Mouse (Mus musculus) neural tube, embryonic 12.5 days (tissue): ENCODE measurements around the gene Ccser2. TPM values are rescaled to one million over a fixed set of nuclear protein-coding genes. Genes with fewer than 3 reads are reported as not detected.

Experiments
- ATAC-seq: fragments of 200-750 bp; cut with Nextera tagmentation; 2 replicates; pipeline ENCODE4 v1.8.0; 2017; ENCODE audit warnings: low read depth, mild to moderate bottlenecking, moderate TSS enrichment, moderate library complexity; ENCODE audit not compliant: low FRiP score
- H3K27ac ChIP-seq: fragments of 300-500 bp; sonication (generic); 2 replicates; pipeline ENCODE4 v1.5.1; 2016
- H3K27me3 ChIP-seq: fragments of 300-500 bp; sonication (generic); replicated peaks from 2 replicates; pipeline ENCODE4 v1.6.1; 2016; ENCODE audit warnings: mild to moderate bottlenecking
- H3K36me3 ChIP-seq: fragments of 300-500 bp; sonication (generic); 2 replicates; pipeline ENCODE4 v1.6.1; 2016; ENCODE audit warnings: mild to moderate bottlenecking
- H3K4me1 ChIP-seq: fragments of 300-500 bp; sonication (generic); 2 replicates; pipeline ENCODE4 v1.6.1; 2016
- H3K4me2 ChIP-seq: fragments of 300-500 bp; sonication (generic); replicated peaks from 2 replicates; pipeline ENCODE4 v1.6.1; 2016; ENCODE audit warnings: mild to moderate bottlenecking
- H3K4me3 ChIP-seq: fragments of 300-500 bp; sonication (generic); 2 replicates; pipeline ENCODE4 v1.5.1; 2016
- H3K9ac ChIP-seq: fragments of 300-500 bp; sonication (generic); 2 replicates; pipeline ENCODE4 v1.6.1; 2016; ENCODE audit warnings: mild to moderate bottlenecking
- H3K9me3 ChIP-seq: fragments of 300-500 bp; sonication (generic); 2 replicates; pipeline ENCODE4 v1.6.1; 2016; ENCODE audit warnings: mild to moderate bottlenecking
- WGBS: fragments of 180-500 bp; shearing (Covaris S2); methylation state at CpG from one replicate; pipeline ENCODE4 v1.1.7; 2016; 5-methylcytosine and 5-hydroxymethylcytosine counted together
- polyA plus RNA-seq: library from polyadenylated mRNA; unstranded; fragments of >200 nt; fragmentation: Nextera tagmentation; extraction: Ambion mirVana; gene quantifications from 2 replicates; pipeline ENCODE4 v1.2.1, GENCODE M21; 2016

The Ccser2 gene
- polyA plus RNA-seq, 1 experiment from 2014 or later: 70.0 TPM

DNA sequence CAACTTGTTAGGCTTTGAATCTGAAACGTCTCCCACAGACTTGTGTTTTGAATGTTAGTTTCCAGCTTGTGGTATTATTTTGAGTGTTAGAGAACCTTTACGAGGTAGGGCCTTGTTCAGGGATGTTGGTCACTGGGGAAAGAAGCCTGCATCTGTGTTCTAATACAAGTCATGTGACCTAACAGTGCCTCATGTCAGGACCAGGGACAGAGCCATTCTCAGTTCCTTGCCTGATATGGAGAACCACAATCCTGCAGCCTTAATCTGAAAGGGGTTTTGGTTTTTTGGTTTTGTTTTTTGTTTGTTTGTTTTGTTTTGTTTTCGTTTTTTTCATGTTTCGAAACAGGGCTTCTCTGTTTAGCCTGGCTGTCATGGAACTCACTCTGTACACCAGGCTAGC lies 115.6 kb downstream of the Ccser2 start:
- H3K27ac ChIP-seq: no peak overlapping the region
- no peak for ATAC-seq
- H3K4me1 ChIP-seq: no peaks in the 10 kb centered on the region
- no peaks in the 10 kb centered on the region for H3K9me3 ChIP-seq
- H3K36me3 ChIP-seq: no peaks in the 10 kb centered on the region
- H3K4me3 ChIP-seq: no peak overlapping the region
- H3K9ac ChIP-seq: no peak overlapping the region
- 82% methylated on average over 4 of the region's 4 CpGs for WGBS
- H3K27me3 ChIP-seq: no peaks in the 10 kb centered on the region
- H3K4me2 ChIP-seq: no peak overlapping the region

DNA sequence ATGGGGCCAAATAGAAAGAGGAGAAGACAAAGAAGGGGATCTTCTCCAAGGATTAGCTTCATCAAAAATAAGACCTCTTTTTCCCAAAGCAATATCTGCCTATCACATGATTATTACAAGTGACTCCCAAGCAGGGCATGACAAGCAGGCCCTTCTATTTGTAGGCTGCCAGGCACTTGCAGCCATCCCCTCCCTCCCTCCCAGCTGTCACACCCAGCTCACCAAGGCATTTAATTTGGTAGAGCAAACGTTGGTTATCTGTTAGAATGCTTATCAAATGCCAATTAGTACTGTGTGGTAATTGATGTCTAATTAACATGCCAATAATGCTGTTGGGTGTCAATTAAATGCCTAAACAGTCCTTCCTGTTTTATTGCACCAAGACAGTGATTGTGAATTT lies 119.7 kb downstream of the Ccser2 start:
- H3K4me2 ChIP-seq: no peak overlapping the region
- H3K9me3 ChIP-seq: no peaks in the 10 kb centered on the region
- H3K4me3 ChIP-seq: no peak overlapping the region
- no peaks in the 10 kb centered on the region for H3K36me3 ChIP-seq
- WGBS: 10% methylated on average over 1 of the region's 1 CpGs
- H3K27me3 ChIP-seq: no peaks in the 10 kb centered on the region
- H3K27ac ChIP-seq: no peak overlapping the region
- no peaks in the 10 kb centered on the region for H3K4me1 ChIP-seq
- ATAC-seq: no peak
- no peak overlapping the region for H3K9ac ChIP-seq

Other genes starting within 250 kb of the Ccser2 start
- not detected in 2 replicates for gene Rgr, start 80.2 kb upstream of the Ccser2 start, polyA plus RNA-seq
- not detected in 2 replicates for gene Lrit1, start 86.1 kb upstream of the Ccser2 start, polyA plus RNA-seq
- not detected in 2 replicates for gene Lrit2, start 99.2 kb upstream of the Ccser2 start, polyA plus RNA-seq
- gene Cdhr1, start 129.6 kb upstream of the Ccser2 start, polyA plus RNA-seq: 6.1 and 9.8 TPM in 2 replicates
- gene 2610528A11Rik, start 145.2 kb upstream of the Ccser2 start, polyA plus RNA-seq: 0.48 TPM in 1 of 2 replicates, not detected in the other
- gene Ghitm, start 166.5 kb upstream of the Ccser2 start, polyA plus RNA-seq: 192 and 201 TPM in 2 replicates